Mouse (Mus musculus) hindbrain, embryonic 10.5 days (tissue): ENCODE measurements around the gene Actl6b. TPM values are rescaled to one million over a fixed set of nuclear protein-coding genes. Genes with fewer than 3 reads are reported as not detected.
"Not testable (repeated sequence)": the region's sequence is repeated elsewhere in the genome, so short reads cannot be mapped to it uniquely, and the experiment has no call there.

Source experiments
- DNase-seq: peaks from one replicate; pipeline ENCODE4 v3.0.0-alpha.2; 2017; ENCODE audit warnings: low spot score
- H3K27ac ChIP-seq: fragments of 300-500 bp; sonication (generic); 2 replicates; pipeline ENCODE4 v1.5.1; 2016; ENCODE audit warnings: mild to moderate bottlenecking, moderate library complexity
- H3K27me3 ChIP-seq: fragments of 300-500 bp; sonication (generic); 2 replicates; pipeline ENCODE4 v1.6.1; 2016; ENCODE audit warnings: mild to moderate bottlenecking; ENCODE audit not compliant: poor library complexity, insufficient read depth, severe bottlenecking
- H3K36me3 ChIP-seq: fragments of 300-500 bp; sonication (generic); 2 replicates; pipeline ENCODE4 v1.6.1; 2016; ENCODE audit warnings: mild to moderate bottlenecking, moderate library complexity
- H3K4me1 ChIP-seq: fragments of 300-500 bp; sonication (generic); replicated peaks from 2 replicates; pipeline ENCODE4 v1.6.1; 2016; ENCODE audit warnings: mild to moderate bottlenecking
- H3K4me3 ChIP-seq: fragments of 300-500 bp; sonication (generic); 2 replicates; pipeline ENCODE4 v1.5.1; 2016; ENCODE audit warnings: mild to moderate bottlenecking, moderate library complexity
- H3K9me3 ChIP-seq: fragments of 300-500 bp; sonication (generic); 2 replicates; pipeline ENCODE4 v1.6.1; 2016; ENCODE audit warnings: mild to moderate bottlenecking, moderate library complexity
- WGBS: fragments of 180-500 bp; shearing (Covaris S2); methylation state at CpG from one replicate; pipeline ENCODE4 v1.1.7; 2016; 5-methylcytosine and 5-hydroxymethylcytosine counted together
- polyA plus RNA-seq: library from polyadenylated mRNA; unstranded; fragments of >200 nt; fragmentation: Nextera tagmentation; extraction: Ambion mirVana; gene quantifications from 2 replicates; pipeline ENCODE4 v1.2.1, GENCODE M21; 2016

Actl6b gene
- polyA plus RNA-seq, 1 experiment from 2014 or later, result 47.6 TPM

DNA sequence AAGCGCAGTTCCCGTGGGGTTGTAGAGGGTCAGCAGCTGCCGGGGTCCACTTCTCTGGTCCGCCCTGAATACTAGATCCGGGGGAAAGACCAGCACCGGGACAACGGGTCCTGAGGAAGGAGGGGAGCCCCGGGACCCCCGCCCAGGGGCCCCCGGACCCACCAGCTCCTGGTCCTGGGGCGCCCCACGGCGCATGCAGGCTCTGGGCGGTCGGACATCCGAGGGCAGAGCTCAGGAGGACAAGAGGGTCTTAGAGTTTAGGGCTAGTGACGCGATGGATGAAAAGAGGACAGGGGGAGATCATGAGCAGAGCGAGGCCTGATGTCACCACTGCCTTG lies 46.9 kb downstream of the Actl6b start:
- Histone ChIP-seq H3K27ac (peak overlapping the region; percentile 96), H3K4me3 (peak overlapping the region; percentile 81), H3K4me1 (peaks cover 50% of the 10 kb centered on the region), H3K9me3 (no peaks in the 10 kb centered on the region), H3K27me3 (no peaks in the 10 kb centered on the region), H3K36me3 (peaks cover 18% of the 10 kb centered on the region)
- no peak for DNase-seq
- WGBS, result 3% methylated on average over 19 of the region's 19 CpGs

DNA sequence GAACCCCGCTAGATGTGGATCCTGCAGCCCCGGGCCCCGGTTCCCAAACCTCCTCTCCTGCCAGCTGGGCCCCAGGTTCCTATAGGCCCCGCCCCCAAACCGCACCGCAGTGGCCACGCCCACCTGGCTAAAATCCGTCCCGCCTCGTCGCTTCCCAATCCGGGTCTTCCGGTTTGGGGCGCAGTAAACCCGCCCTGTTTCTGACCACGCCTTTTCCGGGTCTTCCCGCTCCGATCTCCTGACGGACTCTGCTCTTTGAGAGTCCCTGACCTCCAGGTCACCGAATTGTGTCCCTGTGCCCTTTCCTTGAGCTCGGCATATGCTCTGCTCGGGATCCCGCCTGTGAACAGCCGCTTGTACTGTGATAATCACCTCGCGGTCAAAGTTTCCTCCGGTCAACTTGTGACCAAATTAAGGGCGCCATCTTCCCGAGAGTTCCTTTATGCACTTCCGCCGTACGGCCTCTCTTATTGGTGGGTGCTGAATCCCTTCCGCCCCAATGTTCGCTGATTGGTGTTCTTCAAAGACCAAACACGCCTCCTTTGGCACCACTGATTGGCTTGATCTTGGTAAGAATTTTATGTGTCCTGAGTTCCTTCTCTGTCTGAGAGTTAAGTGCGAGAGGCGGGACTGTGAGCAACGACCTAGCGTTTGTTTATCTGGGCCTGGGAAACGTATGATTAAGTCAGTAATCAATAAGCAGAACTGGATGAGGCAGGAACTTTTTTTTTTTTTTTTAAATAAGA lies 47.5 kb downstream of the Actl6b start, which contains the start of gene Mospd3:
Gene Mospd3, minus strand, starts transcription at position 440 of the 746 bp plus-strand sequence.
- Histone ChIP-seq H3K27ac (peak within 1 kb of the TSS; percentile 96), H3K36me3 (peaks cover 23% of the 10 kb centered on the region), H3K9me3 (no peaks in the 10 kb centered on the region), H3K27me3 (no peaks in the 10 kb centered on the region), H3K4me3 (peak within 1 kb of the TSS; percentile 81), H3K4me1 (peaks cover 50% of the 10 kb centered on the region)
- peak; percentile 96 for DNase-seq
- under 1% methylated on average over 41 of the region's 41 CpGs for WGBS

- DNase-seq, result peak; percentile 51
- Histone ChIP-seq H3K36me3 (peaks cover 29% of the 10 kb centered on the region), H3K4me1 (peaks cover 50% of the 10 kb centered on the region), H3K9me3 (no peaks in the 10 kb centered on the region), H3K4me3 (peak overlapping the region; percentile 81), H3K27ac (peak overlapping the region; percentile 96), H3K27me3 (no peaks in the 10 kb centered on the region)
- 1% methylated on average over 22 of the region's 22 CpGs for WGBS
Measured at GRCm38 (mm10) chr5:137601365-137601729, 48.0 kb downstream of the Actl6b start.

GRCm38 (mm10) chr5:137607860-137608653 lies 54.7 kb downstream of the Actl6b start:
- 13% methylated on average over 26 of the region's 26 CpGs for WGBS
- Histone ChIP-seq H3K27me3 (peaks cover 39% of the 10 kb centered on the region), H3K4me1 (peaks cover 57% of the 10 kb centered on the region), H3K27ac (peak overlapping the region; percentile 69), H3K36me3 (peaks cover 18% of the 10 kb centered on the region), H3K9me3 (no peaks in the 10 kb centered on the region), H3K4me3 (peak overlapping the region; percentile 43)
- DNase-seq, result no peak

DNA sequence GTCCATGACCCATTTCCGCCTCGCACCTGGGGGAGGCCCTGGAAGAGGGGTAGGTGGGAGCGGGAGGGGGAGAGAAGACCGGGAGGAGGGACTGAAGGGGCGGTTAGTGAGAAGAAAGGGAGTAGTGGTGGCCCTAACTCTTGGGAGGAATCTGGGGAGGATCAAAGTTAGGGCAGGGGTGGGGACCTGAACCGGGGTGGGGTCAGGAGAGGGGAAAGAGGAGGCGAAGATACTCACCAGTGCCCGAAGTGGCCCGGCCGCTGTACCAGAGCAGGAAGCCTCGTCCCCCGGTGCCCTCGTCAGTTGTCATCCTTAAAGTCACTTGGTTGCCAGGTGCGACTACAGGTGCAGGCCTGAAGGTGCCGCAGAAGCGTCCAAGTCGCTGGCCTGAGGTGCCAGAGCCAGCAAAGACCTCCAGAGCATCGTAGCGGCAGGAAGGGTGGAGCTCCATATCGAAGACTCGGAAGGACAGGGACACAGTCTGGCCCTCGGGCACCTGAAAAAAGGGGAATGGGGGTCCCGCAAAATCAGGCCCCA lies 55.4 kb downstream of the Actl6b start:
- DNase-seq, result no peak
- 16% methylated on average over 23 of the region's 23 CpGs for WGBS
- H3K36me3 ChIP-seq, result peaks cover 18% of the 10 kb centered on the region
- peaks cover 39% of the 10 kb centered on the region for H3K27me3 ChIP-seq
- H3K9me3 ChIP-seq, result no peaks in the 10 kb centered on the region
- peak overlapping the region; percentile 69 for H3K27ac ChIP-seq
- H3K4me3 ChIP-seq, result peak overlapping the region; percentile 43
- H3K4me1 ChIP-seq, result peaks cover 61% of the 10 kb centered on the region

- H3K36me3 ChIP-seq, result peaks cover 18% of the 10 kb centered on the region
- H3K4me1 ChIP-seq, result peaks cover 63% of the 10 kb centered on the region
- 63% methylated on average over 3 of the region's 3 CpGs for WGBS
- no peaks in the 10 kb centered on the region for H3K9me3 ChIP-seq
- no peak overlapping the region for H3K27ac ChIP-seq
- H3K4me3 ChIP-seq, result 0 out of 2 replicates have a peak overlapping the region, but pooled peaks have one; percentile 16
- H3K27me3 ChIP-seq, result peaks cover 39% of the 10 kb centered on the region
- DNase-seq, result no peak
Measured at GRCm38 (mm10) chr5:137609292-137609691, 56.0 kb downstream of the Actl6b start.

GRCm38 (mm10) chr5:137610056-137610455 lies 56.7 kb downstream of the Actl6b start:
- no peak for DNase-seq
- peak overlapping the region; percentile 30 for H3K4me3 ChIP-seq
- H3K9me3 ChIP-seq, result no peaks in the 10 kb centered on the region
- H3K27me3 ChIP-seq, result peaks cover 39% of the 10 kb centered on the region
- peaks cover 16% of the 10 kb centered on the region for H3K36me3 ChIP-seq
- 58% methylated on average over 4 of the region's 4 CpGs for WGBS
- H3K27ac ChIP-seq, result peak overlapping the region; percentile 86
- H3K4me1 ChIP-seq, result peaks cover 63% of the 10 kb centered on the region

DNA sequence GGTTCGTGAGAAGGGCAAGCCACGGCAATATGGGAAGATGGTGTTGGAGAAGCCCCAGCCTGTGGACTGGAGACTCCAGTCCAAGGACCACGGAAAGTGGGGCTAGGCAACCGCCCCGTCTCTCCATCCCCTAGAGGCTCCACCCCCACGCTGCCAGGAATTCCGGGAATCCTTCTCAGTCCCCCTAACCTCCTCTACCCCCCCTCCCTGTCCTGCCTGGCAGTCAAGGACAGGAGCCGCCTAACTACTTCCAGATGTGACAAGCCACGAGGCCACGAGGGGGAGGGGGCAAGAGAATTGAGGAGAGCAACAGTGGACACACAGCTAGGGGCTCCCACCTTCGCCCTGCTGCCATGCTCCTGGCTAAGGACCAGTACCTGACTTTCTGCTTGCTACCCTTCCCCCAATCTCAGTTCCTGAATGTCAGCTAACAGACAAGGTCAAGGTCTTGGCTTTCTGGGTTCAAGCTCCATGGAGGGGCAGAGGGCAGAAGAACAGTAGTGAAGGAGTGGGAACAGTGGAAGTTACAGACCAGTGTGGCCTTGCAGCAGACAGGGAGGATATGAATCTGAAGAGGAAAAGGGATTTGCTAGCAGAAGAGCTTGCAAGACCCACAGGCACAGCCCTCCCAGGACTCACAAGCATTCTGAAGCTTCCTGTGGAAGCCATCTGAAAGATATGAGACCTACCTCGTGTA lies 57.4 kb downstream of the Actl6b start:
- no peaks in the 10 kb centered on the region for H3K9me3 ChIP-seq
- H3K27ac ChIP-seq, result peak overlapping the region; percentile 86
- DNase-seq, result peak; percentile 83
- WGBS, result 13% methylated on average over 12 of the region's 12 CpGs
- H3K36me3 ChIP-seq, result peaks cover 10% of the 10 kb centered on the region
- H3K4me1 ChIP-seq, result peaks cover 63% of the 10 kb centered on the region
- peaks cover 39% of the 10 kb centered on the region for H3K27me3 ChIP-seq
- H3K4me3 ChIP-seq, result peak overlapping the region; percentile 30

DNA sequence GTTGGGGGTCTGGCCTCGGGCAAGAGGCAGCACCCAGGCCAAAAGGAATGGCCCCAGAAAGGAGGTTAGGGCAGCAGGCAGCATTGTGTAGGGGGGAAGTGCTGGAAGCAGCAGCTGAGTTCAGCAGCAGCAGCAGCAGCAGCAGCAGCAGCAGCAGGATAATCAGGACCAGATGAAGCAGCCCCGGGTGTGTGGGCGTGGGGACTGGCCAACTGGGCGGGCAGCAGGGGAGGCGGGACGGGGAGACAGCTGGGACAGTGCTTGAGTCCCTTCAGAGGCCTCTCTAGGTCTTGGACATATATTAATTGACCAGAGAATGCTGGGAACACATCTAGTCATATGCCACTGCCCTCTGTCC lies 57.9 kb downstream of the Actl6b start:
- peaks cover 5% of the 10 kb centered on the region for H3K36me3 ChIP-seq
- no peaks in the 10 kb centered on the region for H3K9me3 ChIP-seq
- DNase-seq, result peak; percentile 79
- peaks cover 39% of the 10 kb centered on the region for H3K27me3 ChIP-seq
- H3K4me3 ChIP-seq, result peak overlapping the region; percentile 30
- WGBS, result 17% methylated on average over 6 of the region's 6 CpGs
- H3K4me1 ChIP-seq, result peaks cover 63% of the 10 kb centered on the region
- peak overlapping the region; percentile 86 for H3K27ac ChIP-seq

DNA sequence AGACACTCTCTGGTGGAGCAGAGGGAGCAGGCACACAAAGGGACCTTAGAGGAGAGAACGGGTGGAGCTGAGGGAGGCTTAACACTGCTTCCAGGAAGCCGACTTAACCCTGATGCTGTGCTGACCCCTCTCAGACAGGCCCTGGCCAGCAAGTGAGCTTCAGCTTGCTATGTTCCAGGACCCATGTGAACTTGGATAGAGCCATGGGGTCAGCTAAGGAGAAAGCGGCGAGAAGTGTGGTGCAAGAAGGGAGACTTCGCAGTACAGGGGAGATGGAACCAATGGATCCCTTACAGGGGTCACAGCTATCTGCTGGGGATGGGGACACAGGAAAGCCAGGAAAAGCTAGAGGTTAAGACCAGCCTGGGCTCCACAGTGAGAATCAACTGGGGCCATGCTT lies 59.8 kb downstream of the Actl6b start:
- DNase-seq, result no peak
- Histone ChIP-seq H3K27ac (peak overlapping the region; percentile 86), H3K4me1 (peaks cover 58% of the 10 kb centered on the region)

DNA sequence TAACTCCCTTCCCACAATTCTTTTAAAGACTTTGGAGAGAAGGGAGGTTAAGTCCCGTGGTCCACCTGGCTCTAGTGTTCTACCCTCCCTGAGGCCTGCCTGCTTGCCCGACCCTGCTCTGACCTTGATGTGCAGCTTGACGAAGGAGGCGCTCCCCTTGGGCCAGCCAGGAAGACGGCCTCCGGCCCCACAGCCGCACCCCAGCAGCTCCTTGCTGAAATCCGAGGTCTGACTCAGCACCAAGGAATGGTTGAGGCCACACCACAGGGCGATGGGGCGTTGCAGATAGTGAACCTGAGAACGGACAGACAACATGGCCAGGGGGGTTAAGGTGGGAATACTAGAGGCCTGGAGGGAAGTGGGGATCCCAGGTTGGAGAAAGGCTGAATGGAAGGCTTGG lies 60.2 kb downstream of the Actl6b start, which contains the start of gene Pcolce:
Gene Pcolce, minus strand, starts transcription at position 235 of the 400 bp plus-strand sequence.
- Histone ChIP-seq H3K4me1 (peaks cover 53% of the 10 kb centered on the region), H3K4me3 (peak within 1 kb of the TSS; percentile 4; the same call in 1 of the 2 replicates), H3K27me3 (peaks cover 19% of the 10 kb centered on the region), H3K27ac (peak within 1 kb of the TSS; percentile 86), H3K36me3 (no peaks in the 10 kb centered on the region), H3K9me3 (no peaks in the 10 kb centered on the region)
- DNase-seq, result no peak
- 61% methylated on average over 11 of the region's 11 CpGs for WGBS

More for the DNA sequence above, 59.8 kb downstream of the Actl6b start:
- Histone ChIP-seq H3K4me3 (peak overlapping the region; percentile 4; the same call in 1 of the 2 replicates), H3K36me3 (no peaks in the 10 kb centered on the region), H3K9me3 (no peaks in the 10 kb centered on the region), H3K27me3 (peaks cover 23% of the 10 kb centered on the region)
- 69% methylated on average over 5 of the region's 5 CpGs for WGBS

- not testable (repeated sequence) for DNase-seq, H3K27ac ChIP-seq, H3K27me3 ChIP-seq, H3K9me3 ChIP-seq, H3K4me3 ChIP-seq, H3K36me3 ChIP-seq
- peaks cover 41% of the 10 kb centered on the region for H3K4me1 ChIP-seq
- WGBS, result 94% methylated on average over 2 of the region's 2 CpGs
Measured at GRCm38 (mm10) chr5:137614921-137615320, 61.6 kb downstream of the Actl6b start.
